ENCODE assay signal across 8 mouse cellular contexts in genomic region chr1:136118875-136119274, GRCm38 (mm10). TPM values are rescaled to one million over a fixed set of nuclear protein-coding genes. Genes with fewer than 3 reads are reported as not detected.
DNase-seq lines count a peak whose midpoint lies in the region; ATAC-seq lines count a peak whose summit lies in the region.

No protein-coding gene starts in this region.

- H3K4me3 ChIP-seq in kidney, embryonic 15.5 days (replicated peaks), result no peak overlapping the region
- H3K4me3 ChIP-seq in kidney, embryonic 14.5 days (ENCODE audit: low read length), result no peak overlapping the region
- H3K4me3 ChIP-seq in limb, embryonic 15.5 days, result no peak overlapping the region

- peak; percentile 55 for DNase-seq in embryo, embryonic 10.5 days (ENCODE audit: low spot score)
- peak; percentile 71 for DNase-seq in gastrocnemius, postnatal 10 days
- peak; percentile 40 for DNase-seq in spleen, adult 12 weeks (ENCODE audit: low spot score)
- DNase-seq in cerebellum, postnatal 25 days, result no peak

- no peaks in the 10 kb centered on the region for H3K27me3 ChIP-seq in kidney, embryonic 15.5 days
- 0 out of 2 replicates have a peak, but pooled peaks cover 2% of the 10 kb centered on the region for H3K27me3 ChIP-seq in kidney, embryonic 14.5 days (ENCODE audit: control insufficient read depth, insufficient read depth, low read length)
- H3K27me3 ChIP-seq in limb, embryonic 15.5 days, result no peaks in the 10 kb centered on the region

- H3K36me3 ChIP-seq in kidney, embryonic 15.5 days, result no peaks in the 10 kb centered on the region
- no peaks in the 10 kb centered on the region for H3K36me3 ChIP-seq in kidney, embryonic 14.5 days (ENCODE audit: control insufficient read depth, insufficient read depth, low read length)
- H3K36me3 ChIP-seq in limb, embryonic 15.5 days, result no peaks in the 10 kb centered on the region

- no peak overlapping the region for H3K4me2 ChIP-seq in kidney, embryonic 15.5 days
- no peak overlapping the region for H3K4me2 ChIP-seq in kidney, embryonic 14.5 days (replicated peaks; ENCODE audit: low read depth, low read length)
- H3K4me2 ChIP-seq in limb, embryonic 15.5 days, result no peak overlapping the region

- ATAC-seq in kidney, embryonic 15.5 days (replicated peaks; ENCODE audit: low FRiP score), result 0 out of 2 replicates have a peak, but pooled peaks have one; percentile 11
- ATAC-seq in kidney, embryonic 14.5 days (ENCODE audit: low FRiP score, low TSS enrichment), result no peak
- no peak for ATAC-seq in limb, embryonic 15.5 days (ENCODE audit: insufficient number of reproducible peaks, low FRiP score, low TSS enrichment, low read depth)
- ATAC-seq in inflammation-experienced regulatory T-cells, adult 6 months, result no peak

- 0 out of 2 replicates have a peak, but pooled peaks cover 4% of the 10 kb centered on the region for H3K4me1 ChIP-seq in kidney, embryonic 15.5 days
- no peaks in the 10 kb centered on the region for H3K4me1 ChIP-seq in kidney, embryonic 14.5 days (ENCODE audit: control insufficient read depth, insufficient read depth, low read length)
- peaks cover 25% of the 10 kb centered on the region for H3K4me1 ChIP-seq in limb, embryonic 15.5 days

- no peaks in the 10 kb centered on the region for H3K9me3 ChIP-seq in kidney, embryonic 15.5 days (replicated peaks)
- H3K9me3 ChIP-seq in kidney, embryonic 14.5 days (ENCODE audit: control insufficient read depth, low read length), result no peaks in the 10 kb centered on the region
- H3K9me3 ChIP-seq in limb, embryonic 15.5 days, result no peaks in the 10 kb centered on the region

- WGBS in kidney, embryonic 15.5 days, result 32% methylated on average over 8 of the region's 8 CpGs
- WGBS in kidney, embryonic 14.5 days, result 30% methylated on average over 8 of the region's 8 CpGs
- 11% methylated on average over 8 of the region's 8 CpGs for WGBS in limb, embryonic 15.5 days

- H3K27ac ChIP-seq in kidney, embryonic 15.5 days, result no peak overlapping the region
- H3K27ac ChIP-seq in kidney, embryonic 14.5 days (ENCODE audit: low read depth, low read length), result no peak overlapping the region
- H3K27ac ChIP-seq in limb, embryonic 15.5 days, result 0 out of 2 replicates have a peak overlapping the region, but pooled peaks have one; percentile 5

- no peak overlapping the region for H3K9ac ChIP-seq in kidney, embryonic 15.5 days
- H3K9ac ChIP-seq in kidney, embryonic 14.5 days (ENCODE audit: low read depth, low read length), result no peak overlapping the region
- H3K9ac ChIP-seq in limb, embryonic 15.5 days, result no peak overlapping the region

RNA-seq across cellular contexts. Expression of gene Kif21b, which starts 12.3 kb away (rescaled TPM):
- polyA plus RNA-seq in kidney, embryonic 15.5 days (2015; fragmentation: Nextera tagmentation; extraction: Ambion mirVana), result 2.0 and 2.5 TPM in 2 replicates
- polyA plus RNA-seq in kidney, embryonic 14.5 days (2014; fragmentation: Nextera tagmentation; extraction: Ambion mirVana), result 3.2 and 3.3 TPM in 2 replicates
- total RNA-seq in gastrocnemius, postnatal 10 days (2021), result 1 to 10 TPM; 1.1 to 2.0 TPM
- polyA plus RNA-seq in limb, embryonic 15.5 days (2015; fragmentation: Nextera tagmentation; extraction: Ambion mirVana), result 2.1 and 2.6 TPM in 2 replicates
- polyA plus RNA-seq in inflammation-experienced regulatory T-cells, adult 6 months (2017; shearing (Covaris generic)), result 10 to 100 TPM; 23.8 to 43.9 (median 33.8) TPM

Comparison
In these comparisons a context has a peak if more than half of its experiments do, and no peak if none do; other contexts are left out.
1. DNase-seq: peak in embryo, embryonic 10.5 days (single experiment), gastrocnemius, postnatal 10 days (single experiment) and spleen, adult 12 weeks (single experiment); none in cerebellum, postnatal 25 days (0 of 2).